Mouse (Mus musculus) ovary, postnatal 14 days (tissue): ENCODE measurements around the gene Slc4a8.
A peak's percentile ranks its signal among the peaks of the same experiment; 100 is the strongest.

ENCODE experiments used
- DNase-seq: peaks from one replicate; pipeline ENCODE4 v3.0.0; 2022; ENCODE audit warnings: low spot score

The Slc4a8 gene

GRCm38 (mm10) chr15:100761419-100762185, at the start of gene Slc4a8:
Slc4a8 (plus strand) TSS chr15:100761747.
- peak; percentile 85 for DNase-seq

GRCm38 (mm10) chr15:100714470-100714869, 47.1 kb upstream of the Slc4a8 start:
- DNase-seq: no peak

- DNase-seq: no peak
Observed at GRCm38 (mm10) chr15:100715399-100715993, 46.1 kb upstream of the Slc4a8 start.

- no peak for DNase-seq
Observed at GRCm38 (mm10) chr15:100717933-100718332, 43.6 kb upstream of the Slc4a8 start.

- no peak for DNase-seq
Observed at GRCm38 (mm10) chr15:100718572-100718971, 43.0 kb upstream of the Slc4a8 start.

- no peak for DNase-seq
Observed at GRCm38 (mm10) chr15:100719217-100719616, 42.3 kb upstream of the Slc4a8 start.

- DNase-seq: no peak
Observed at GRCm38 (mm10) chr15:100720066-100720465, 41.5 kb upstream of the Slc4a8 start.

- DNase-seq: no peak
Observed at GRCm38 (mm10) chr15:100721445-100721844, 40.1 kb upstream of the Slc4a8 start.

- DNase-seq: no peak
Observed at GRCm38 (mm10) chr15:100722026-100722425, 39.5 kb upstream of the Slc4a8 start.

GRCm38 (mm10) chr15:100722564-100722963, 39.0 kb upstream of the Slc4a8 start:
- no peak for DNase-seq

- no peak for DNase-seq
Observed at GRCm38 (mm10) chr15:100723505-100723904, 38.0 kb upstream of the Slc4a8 start.

- DNase-seq: no peak
Observed at GRCm38 (mm10) chr15:100726721-100727120, 34.8 kb upstream of the Slc4a8 start.

- no peak for DNase-seq
Observed at GRCm38 (mm10) chr15:100727834-100728233, 33.7 kb upstream of the Slc4a8 start.

- DNase-seq: no peak
Observed at GRCm38 (mm10) chr15:100728586-100728985, 33.0 kb upstream of the Slc4a8 start.

GRCm38 (mm10) chr15:100729281-100729985, 32.1 kb upstream of the Slc4a8 start, which contains the start of gene Galnt6:
Galnt6 (minus strand) TSS chr15:100729376.
- DNase-seq: no peak

GRCm38 (mm10) chr15:100731081-100731480, 30.5 kb upstream of the Slc4a8 start:
- no peak for DNase-seq

- DNase-seq: no peak
Observed at GRCm38 (mm10) chr15:100732580-100732979, 29.0 kb upstream of the Slc4a8 start.

- DNase-seq: no peak
Observed at GRCm38 (mm10) chr15:100735095-100735952, 26.2 kb upstream of the Slc4a8 start.

- DNase-seq: no peak
Observed at GRCm38 (mm10) chr15:100735953-100736300, 25.6 kb upstream of the Slc4a8 start.

GRCm38 (mm10) chr15:100737667-100738066, 23.9 kb upstream of the Slc4a8 start:
- no peak for DNase-seq

GRCm38 (mm10) chr15:100738351-100738781, 23.2 kb upstream of the Slc4a8 start:
- no peak for DNase-seq

GRCm38 (mm10) chr15:100739442-100739841, 22.1 kb upstream of the Slc4a8 start:
- no peak for DNase-seq
